Mouse (Mus musculus) heart, postnatal 36 days (tissue): ENCODE measurements at regions not wholly inside any gene's neighbourhood (a gene's known extent, or its start where the extent isn't known, plus 50 kb on each side); places are given as distances from the start of the nearest gene placed in this dataset.

Source experiments
- DNase-seq, 2 experiments: peaks; one replicate each; pipeline ENCODE4 v3.0.0; 2021 to 2022
- intact Hi-C: fragments of 180-260 bp; cut with DNase I; formaldehyde crosslinking; loops from one replicate; pipeline ENCODE4 v1.15.1; 2025
- microRNA-seq, 2 experiments: library from miRNA; unstranded; fragments of <30 nt; microRNA quantifications; one replicate each; pipeline ENCODE4 v1.2.0; 2021; ENCODE audit warnings: borderline number of aligned reads in 2 of 2

DNA sequence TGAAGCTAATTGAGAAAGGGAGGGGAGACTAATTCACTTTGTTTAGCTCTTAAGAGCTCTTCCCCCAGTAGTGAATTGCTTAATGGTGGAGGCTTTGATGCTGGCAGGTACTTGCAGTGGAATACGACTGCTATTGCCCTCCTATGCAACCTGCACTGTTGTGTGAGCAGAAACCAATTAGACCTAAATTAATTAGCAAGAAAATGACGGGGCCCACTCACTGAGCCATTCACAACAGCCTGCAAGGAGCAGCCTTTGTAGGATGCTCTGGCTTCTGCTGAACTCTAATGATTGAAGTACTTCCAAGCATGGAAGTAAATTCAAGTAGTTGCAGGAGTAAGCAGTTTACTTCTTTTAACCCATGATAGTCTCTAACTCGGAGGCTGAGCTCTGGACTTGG lies 54.8 kb upstream of the Ubash3b start:
- intact Hi-C loops, result no loop called here
- DNase-seq, result no peak

- DNase-seq, result no peak
- intact Hi-C loops, result no loop called here
These were observed 53.5 kb upstream of the Ubash3b start for GRCm38 (mm10) chr9:41215026-41215425.

- intact Hi-C loops, result no loop called here
- no peak for DNase-seq
These were observed 51.5 kb upstream of the Ubash3b start for GRCm38 (mm10) chr9:41212943-41213529.

GRCm38 (mm10) chr9:41212303-41212901 lies 50.9 kb upstream of the Ubash3b start:
- intact Hi-C loops, result no loop called here
- peak; percentile 42 to 43 for DNase-seq

DNA sequence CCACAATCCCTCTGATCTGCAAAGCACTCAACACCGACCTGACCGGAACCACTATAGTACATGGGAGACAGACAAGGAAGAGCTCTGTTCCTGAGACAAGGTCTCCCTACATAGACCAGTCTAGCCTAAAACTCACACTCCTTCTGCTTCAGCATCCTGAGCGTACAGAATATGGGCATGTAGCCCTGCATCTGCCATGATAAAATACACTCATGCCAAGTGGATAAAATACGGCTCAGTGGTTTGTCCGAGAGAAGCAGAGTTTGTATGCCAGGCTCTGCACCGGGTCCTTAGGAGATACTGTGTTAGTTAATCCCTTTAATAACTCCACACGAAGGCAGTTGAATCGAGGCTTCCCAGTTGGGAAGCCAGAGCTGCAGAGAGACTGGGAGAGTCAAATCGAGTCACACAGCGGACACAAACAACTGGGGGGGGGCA lies 50.4 kb upstream of the Ubash3b start:
- intact Hi-C loops, result no loop called here
- DNase-seq, result no peak

Small RNAs in the stretch of these regions (microRNA-seq; reads per million reads assigned to microRNA genes)
- 7,583 to 11,020 reads per million in 2 experiments for gene Mir100
- 173 to 383 reads per million in 2 experiments for gene Mir125b-1
- gene Mirlet7a-2, result 416 to 478 reads per million in 2 experiments
